Comparison of ENCODE assay signal across 9 mouse cellular contexts in the genomic region with DNA sequence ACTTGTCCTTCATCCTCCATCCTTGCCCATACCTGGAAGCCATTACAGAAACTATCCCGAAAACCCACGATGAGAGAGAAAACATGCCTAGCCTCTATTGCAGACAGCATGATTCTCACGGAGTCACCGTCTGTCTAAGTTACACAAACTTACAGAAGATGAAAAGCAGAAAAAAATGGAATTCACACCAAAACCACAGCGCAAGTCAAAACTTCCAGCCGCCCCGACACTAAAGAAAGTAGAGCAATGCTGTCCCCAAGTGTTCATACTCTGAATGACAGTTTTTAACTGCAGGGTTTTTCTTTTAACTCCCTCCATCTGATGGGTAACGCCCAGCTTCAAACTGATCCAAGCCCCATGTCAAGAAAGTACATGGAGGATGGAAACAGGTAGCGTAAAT. TPM values are rescaled to one million over a fixed set of nuclear protein-coding genes. Genes with fewer than 3 reads are reported as not detected.
DNase-seq lines count a peak whose midpoint lies in the region; ATAC-seq and TF ChIP-seq lines count a peak whose summit lies in the region.
"Had no signal": no experiment of that assay in that cellular context is flagged by ENCODE, and none has a peak within 500 bp of the region (broad histone marks: within the 10 kb centered on the region; RNA-seq: fewer than 3 reads in every experiment).

No protein-coding gene starts in this region.

- no peaks in the 10 kb centered on the region for H3K27me3 ChIP-seq in midbrain, embryonic 11.5 days (ENCODE audit: control insufficient read depth, insufficient read depth, low read length)
- H3K27me3 ChIP-seq in midbrain, embryonic 13.5 days, result no peaks in the 10 kb centered on the region
- no peaks in the 10 kb centered on the region for H3K27me3 ChIP-seq in heart, postnatal 0 days (ENCODE audit: control insufficient read depth, insufficient read depth, low read length)
- no peaks in the 10 kb centered on the region for H3K27me3 ChIP-seq in neural tube, embryonic 12.5 days (replicated peaks)
- H3K27me3 ChIP-seq: heart, embryonic 15.5 days had no signal

- no peaks in the 10 kb centered on the region for H3K9me3 ChIP-seq in midbrain, embryonic 11.5 days (ENCODE audit: control insufficient read depth, low read length)
- H3K9me3 ChIP-seq in midbrain, embryonic 13.5 days, result no peaks in the 10 kb centered on the region
- no peaks in the 10 kb centered on the region for H3K9me3 ChIP-seq in heart, postnatal 0 days (replicated peaks; ENCODE audit: control insufficient read depth, low read length)
- H3K9me3 ChIP-seq in neural tube, embryonic 12.5 days, result no peaks in the 10 kb centered on the region
- H3K9me3 ChIP-seq: heart, embryonic 15.5 days had no signal

- intact Hi-C loops in left cerebral cortex, adult 2 months (cut with DNase I), result loop anchor here (1.0 kb wide), 1 partner anchor 72 kb away; no protein-coding TSS in a partner anchor

- peak; percentile 66 for TF ChIP-seq CTCF in heart, postnatal 0 days (IDR thresholded peaks at IDR 0.05; ENCODE audit: low read depth)
- peak; percentile 93 for TF ChIP-seq CTCF in left cerebral cortex, adult 2 months (IDR thresholded peaks at IDR 0.05)

- no peaks in the 10 kb centered on the region for H3K36me3 ChIP-seq in midbrain, embryonic 11.5 days (ENCODE audit: control insufficient read depth, insufficient read depth, low read length)
- no peaks in the 10 kb centered on the region for H3K36me3 ChIP-seq in midbrain, embryonic 13.5 days
- H3K36me3 ChIP-seq in heart, postnatal 0 days (replicated peaks; ENCODE audit: control insufficient read depth, insufficient read depth, low read length), result no peaks in the 10 kb centered on the region
- H3K36me3 ChIP-seq in neural tube, embryonic 12.5 days, result no peaks in the 10 kb centered on the region
- H3K36me3 ChIP-seq: heart, embryonic 15.5 days had no signal

- peak; percentile 94 for DNase-seq in midbrain, embryonic 11.5 days (ENCODE audit: low spot score, missing footprints)
- peak; percentile 81 for DNase-seq in NIH3T3 (ENCODE audit: low read depth)
- peak; percentile 17 to 55 for DNase-seq in cerebellum, postnatal 25 days
- peak; percentile 43 for DNase-seq in heart, postnatal 0 days (ENCODE audit: low spot score)
- DNase-seq in left cerebral cortex, adult 2 months (ENCODE audit: extremely low spot score in 1 of 2, low spot score in 2 of 2), result peak; percentile 46 to 58
- no peak for DNase-seq in urinary bladder, postnatal 10 days (ENCODE audit: low spot score)

- no peak overlapping the region for H3K27ac ChIP-seq in midbrain, embryonic 11.5 days (ENCODE audit: low read depth, low read length)
- H3K27ac ChIP-seq in midbrain, embryonic 13.5 days, result no peak overlapping the region
- no peak overlapping the region for H3K27ac ChIP-seq in heart, postnatal 0 days (ENCODE audit: low read depth)
- H3K27ac ChIP-seq in left cerebral cortex, adult 2 months, result no peak overlapping the region
- no peak overlapping the region for H3K27ac ChIP-seq in neural tube, embryonic 12.5 days
- H3K27ac ChIP-seq: heart, embryonic 15.5 days had no signal

- 22% methylated on average over 9 of the region's 9 CpGs for WGBS in midbrain, embryonic 11.5 days
- 26% methylated on average over 9 of the region's 9 CpGs for WGBS in midbrain, embryonic 13.5 days
- WGBS in heart, postnatal 0 days, result 24% methylated on average over 9 of the region's 9 CpGs
- 25% methylated on average over 9 of the region's 9 CpGs for WGBS in neural tube, embryonic 12.5 days

- TF ChIP-seq EP300 in heart, postnatal 0 days (IDR thresholded peaks at IDR 0.05; ENCODE audit: low read depth), result no peak

- H3K4me2 ChIP-seq in midbrain, embryonic 11.5 days, result no peak overlapping the region
- no peak overlapping the region for H3K4me2 ChIP-seq in midbrain, embryonic 13.5 days (replicated peaks)
- H3K4me2 ChIP-seq in heart, postnatal 0 days (ENCODE audit: low read depth, low read length), result no peak overlapping the region
- peak overlapping the region; percentile 21; the same call in 1 of the 2 replicates for H3K4me2 ChIP-seq in neural tube, embryonic 12.5 days (replicated peaks)
- H3K4me2 ChIP-seq: heart, embryonic 15.5 days had no signal

- no peaks in the 10 kb centered on the region for H3K4me1 ChIP-seq in midbrain, embryonic 11.5 days (ENCODE audit: control insufficient read depth, insufficient read depth, low read length)
- H3K4me1 ChIP-seq in midbrain, embryonic 13.5 days (replicated peaks), result no peaks in the 10 kb centered on the region
- peaks cover 10% of the 10 kb centered on the region; the same call in 1 of the 2 replicates for H3K4me1 ChIP-seq in heart, postnatal 0 days (ENCODE audit: control insufficient read depth, insufficient read depth)
- no peaks in the 10 kb centered on the region for H3K4me1 ChIP-seq in neural tube, embryonic 12.5 days

- H3K9ac ChIP-seq in midbrain, embryonic 11.5 days (ENCODE audit: low read length), result no peak overlapping the region
- H3K9ac ChIP-seq in midbrain, embryonic 13.5 days (replicated peaks), result no peak overlapping the region
- no peak overlapping the region for H3K9ac ChIP-seq in heart, postnatal 0 days (replicated peaks; ENCODE audit: low read depth, low read length)
- no peak overlapping the region for H3K9ac ChIP-seq in neural tube, embryonic 12.5 days
- H3K9ac ChIP-seq: heart, embryonic 15.5 days had no signal

- H3K4me3 ChIP-seq in midbrain, embryonic 11.5 days (ENCODE audit: low read depth, low read length), result no peak overlapping the region
- no peak overlapping the region for H3K4me3 ChIP-seq in midbrain, embryonic 13.5 days (replicated peaks)
- no peak overlapping the region for H3K4me3 ChIP-seq in heart, postnatal 0 days (ENCODE audit: low read depth, low read length)
- no peak overlapping the region for H3K4me3 ChIP-seq in left cerebral cortex, adult 2 months
- no peak overlapping the region for H3K4me3 ChIP-seq in neural tube, embryonic 12.5 days
- H3K4me3 ChIP-seq: heart, embryonic 15.5 days had no signal

- ATAC-seq in midbrain, embryonic 11.5 days (ENCODE audit: low FRiP score), result no peak
- ATAC-seq in midbrain, embryonic 13.5 days, result no peak
- no peak for ATAC-seq in heart, postnatal 0 days (ENCODE audit: insufficient read depth, low read depth)
- ATAC-seq in neural tube, embryonic 12.5 days (ENCODE audit: low FRiP score, low read depth), result no peak

RNA-seq across cellular contexts. Expression of a gene that starts 39.6 kb away (rescaled TPM):
- polyA plus RNA-seq in midbrain, embryonic 11.5 days (2014; fragmentation: Nextera tagmentation; extraction: Ambion mirVana), result 216 and 221 TPM in 2 replicates
- 103 and 107 TPM in 2 replicates for polyA plus RNA-seq in midbrain, embryonic 13.5 days (2015; fragmentation: Nextera tagmentation; extraction: Ambion mirVana)
- 142 and 175 TPM in 2 replicates for total RNA-seq in heart, postnatal 0 days (2014; rRNA removed; ENCODE audit: low replicate concordance)
- 163 and 165 TPM in 2 replicates for polyA plus RNA-seq in heart, postnatal 0 days (2015; fragmentation: Nextera tagmentation; extraction: Ambion mirVana)
- total RNA-seq in left cerebral cortex, adult 2 months (2021), result 10 to 100 TPM; 43.1 to 43.4 TPM
- polyA plus RNA-seq in neural tube, embryonic 12.5 days (2016; fragmentation: Nextera tagmentation; extraction: Ambion mirVana), result 132 and 141 TPM in 2 replicates
